Mouse (Mus musculus): ENCODE results near the gene Aacs. TPM values are rescaled to one million over a fixed set of nuclear protein-coding genes. Genes with fewer than 3 reads are reported as not detected.

The Aacs gene
- polyA plus RNA-seq, 2 experiments: 35.5 to 43.3 TPM

DNA sequence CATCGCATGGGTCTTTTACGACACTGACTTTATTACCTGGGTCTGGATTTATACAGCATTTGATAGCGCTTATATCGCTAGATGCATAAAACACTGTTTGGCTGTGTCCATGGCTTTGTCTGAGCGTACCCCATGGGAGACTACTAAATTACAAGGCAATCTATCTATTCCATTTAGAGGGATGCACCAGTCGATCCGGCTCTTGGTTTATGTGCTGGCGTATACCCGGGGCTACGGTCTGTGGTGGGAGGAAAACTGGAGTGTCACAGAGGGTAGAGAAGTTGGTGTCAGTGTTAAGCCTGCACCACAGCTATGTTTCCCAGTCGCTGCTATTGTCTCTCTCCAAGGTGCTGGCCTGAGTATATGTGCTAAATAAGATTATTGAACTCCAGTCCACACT, 90.1 kb downstream of the Aacs start:
- Histone ChIP-seq H3K4me3 (replicated peaks; ENCODE audit: low read length) (no peak overlapping the region), H3K4me1 (ENCODE audit: control insufficient read depth, insufficient read depth, low read length) (no peaks in the 10 kb centered on the region), H3K27ac (replicated peaks; ENCODE audit: low read depth, low read length) (no peak overlapping the region), H3K9ac (ENCODE audit: low read depth, low read length, severe bottlenecking) (no peak overlapping the region), H3K27me3 (ENCODE audit: control insufficient read depth, insufficient read depth, low read length) (no peaks in the 10 kb centered on the region), H3K4me2 (replicated peaks; ENCODE audit: low read depth, low read length, severe bottlenecking) (no peak overlapping the region), H3K36me3 (ENCODE audit: control insufficient read depth, insufficient read depth, low read length) (no peaks in the 10 kb centered on the region), H3K9me3 (ENCODE audit: control insufficient read depth, low read length) (no peaks in the 10 kb centered on the region)
- peak; percentile 39 for DNase-seq (ENCODE audit: low spot score)
- WGBS: 62% methylated on average over 11 of the region's 11 CpGs
- ATAC-seq (ENCODE audit: low FRiP score, low read depth): no peak
- TF ChIP-seq POLR2A (IDR thresholded peaks at IDR 0.05; ENCODE audit: borderline replicate concordance, extremely low read depth, insufficient read depth, insufficient read length): no peak

Small RNA genes lying within 50 kb of the gene (microRNA-seq; reads per million reads assigned to microRNA genes)
- gene Gm27551: not detected

Other genes starting within 250 kb of the Aacs start
- gene Scarb1, start 134.7 kb upstream of the Aacs start, polyA plus RNA-seq (2012; rRNA removed): 67.7 and 85.6 TPM in 2 replicates
- gene Scarb1, start 134.7 kb upstream of the Aacs start, polyA plus RNA-seq (2014; fragmentation: Nextera tagmentation; extraction: Ambion mirVana): 40.1 and 43.9 TPM in 2 replicates
- gene Gm10382, start 86.5 kb upstream of the Aacs start, polyA plus RNA-seq (2012; rRNA removed): 0.08 and 0.26 TPM in 2 replicates
- 0.17 and 0.45 TPM in 2 replicates for gene Gm10382, start 86.5 kb upstream of the Aacs start, polyA plus RNA-seq (2014; fragmentation: Nextera tagmentation; extraction: Ambion mirVana)
- 643 and 660 TPM in 2 replicates for gene Ubc, start 85.6 kb upstream of the Aacs start, polyA plus RNA-seq (2012; rRNA removed)
- 949 and 1,033 TPM in 2 replicates for gene Ubc, start 85.6 kb upstream of the Aacs start, polyA plus RNA-seq (2014; fragmentation: Nextera tagmentation; extraction: Ambion mirVana)
- 21.9 and 25.5 TPM in 2 replicates for gene Dhx37, start 41.7 kb upstream of the Aacs start, polyA plus RNA-seq (2012; rRNA removed)
- 5.4 and 8.9 TPM in 2 replicates for gene Dhx37, start 41.7 kb upstream of the Aacs start, polyA plus RNA-seq (2014; fragmentation: Nextera tagmentation; extraction: Ambion mirVana)
- 15.0 and 19.7 TPM in 2 replicates for gene Bri3bp, start 34.2 kb upstream of the Aacs start, polyA plus RNA-seq (2012; rRNA removed)
- gene Bri3bp, start 34.2 kb upstream of the Aacs start, polyA plus RNA-seq (2014; fragmentation: Nextera tagmentation; extraction: Ambion mirVana): 30.0 and 34.5 TPM in 2 replicates
- 0.23 and 0.36 TPM in 2 replicates for gene Tmem132b, start 56.0 kb downstream of the Aacs start, polyA plus RNA-seq (2012; rRNA removed)
- 0.28 and 0.53 TPM in 2 replicates for gene Tmem132b, start 56.0 kb downstream of the Aacs start, polyA plus RNA-seq (2014; fragmentation: Nextera tagmentation; extraction: Ambion mirVana)